Mouse (Mus musculus) left cerebral cortex, adult 8-10 months (tissue): ENCODE data around the gene Ywhae. TPM values are rescaled to one million over a fixed set of nuclear protein-coding genes. Genes with fewer than 3 reads are reported as not detected.

Experiments
- DNase-seq, 2 experiments: peaks; one replicate each; pipeline ENCODE4 v3.0.0; 2022; ENCODE audit warnings: low spot score in 2 of 2
- total RNA-seq, 4 experiments: library from RNA; stranded (reverse); gene quantifications; 2 replicates each; pipeline ENCODE4 v1.2.4; 2022

Gene Ywhae
- total RNA-seq, 4 experiments from 2014 or later: 1,072 to 1,190 (median 1,127) TPM

DNA sequence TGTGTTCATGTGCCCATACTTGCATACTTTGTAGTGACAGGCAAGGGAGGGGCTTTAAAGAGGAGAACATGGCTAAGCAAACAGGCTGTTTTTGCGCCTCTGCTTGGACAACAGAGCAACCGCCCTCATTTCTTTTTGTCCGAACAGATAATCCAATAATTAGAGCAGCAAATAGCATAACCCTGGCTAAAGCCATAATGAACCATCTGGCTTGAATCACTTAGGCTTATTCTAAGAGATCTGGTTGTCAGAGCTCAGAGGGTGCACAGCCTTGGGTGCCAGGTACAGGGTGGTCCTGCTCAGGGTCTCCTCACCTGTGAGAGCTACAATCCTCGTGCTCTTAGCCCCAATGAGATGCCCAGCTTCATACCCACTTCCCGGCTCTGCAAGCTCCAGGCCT, 60.7 kb downstream of the Ywhae start:
- no peak for DNase-seq

DNA sequence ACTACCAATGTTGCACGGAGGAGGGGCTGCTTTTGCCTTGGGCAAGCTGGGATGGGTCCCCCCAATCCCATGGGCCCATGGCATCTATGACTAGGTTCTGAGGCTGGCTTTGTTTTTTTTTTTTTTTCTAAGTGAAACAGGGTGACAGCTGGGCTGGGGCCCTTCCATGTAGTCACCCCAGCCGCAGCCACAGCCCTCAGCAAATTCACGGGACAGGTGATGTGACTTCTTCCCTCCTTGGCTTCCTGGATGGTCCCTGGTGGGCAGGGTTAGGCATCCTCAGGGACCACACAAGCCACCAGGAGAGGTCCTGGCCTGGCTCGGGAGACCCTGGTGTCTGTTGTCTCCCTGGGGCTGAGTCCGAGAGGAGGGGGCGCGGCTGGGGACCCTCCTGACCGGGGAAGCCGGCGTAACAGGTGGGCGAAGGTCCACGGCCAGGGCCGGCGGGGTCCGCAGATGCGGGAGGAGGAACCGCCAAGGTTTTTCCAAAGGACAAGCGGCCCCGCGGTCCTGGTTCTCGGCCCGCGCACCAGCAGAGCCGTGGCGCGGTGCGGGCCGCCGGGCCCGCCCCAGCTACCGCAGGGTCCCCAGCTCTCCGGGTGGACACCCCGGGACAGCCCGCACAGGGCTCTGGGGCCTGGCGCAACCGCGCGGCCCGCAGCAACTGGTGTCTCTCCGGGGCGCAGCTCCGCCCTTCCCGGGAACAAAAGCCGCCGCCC, 62.1 kb downstream of the Ywhae start:
- no peak for DNase-seq

DNA sequence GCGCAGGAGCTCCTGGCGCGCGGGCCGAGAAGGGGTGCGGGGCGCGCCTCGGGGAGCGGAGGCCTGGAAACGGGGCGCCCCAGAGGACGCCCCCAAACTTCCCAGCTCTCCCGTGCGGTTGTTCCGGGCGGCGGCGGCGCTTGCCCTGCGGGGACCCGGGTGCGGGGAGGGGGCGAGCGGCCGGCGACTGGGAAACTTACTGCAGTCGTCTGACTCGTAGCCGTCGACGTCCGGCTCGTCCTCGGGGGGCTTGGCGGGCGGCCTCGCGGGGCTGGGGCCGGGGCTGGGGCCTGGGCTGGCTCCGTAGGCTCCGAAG, 62.6 kb downstream of the Ywhae start:
- DNase-seq: no peak

DNA sequence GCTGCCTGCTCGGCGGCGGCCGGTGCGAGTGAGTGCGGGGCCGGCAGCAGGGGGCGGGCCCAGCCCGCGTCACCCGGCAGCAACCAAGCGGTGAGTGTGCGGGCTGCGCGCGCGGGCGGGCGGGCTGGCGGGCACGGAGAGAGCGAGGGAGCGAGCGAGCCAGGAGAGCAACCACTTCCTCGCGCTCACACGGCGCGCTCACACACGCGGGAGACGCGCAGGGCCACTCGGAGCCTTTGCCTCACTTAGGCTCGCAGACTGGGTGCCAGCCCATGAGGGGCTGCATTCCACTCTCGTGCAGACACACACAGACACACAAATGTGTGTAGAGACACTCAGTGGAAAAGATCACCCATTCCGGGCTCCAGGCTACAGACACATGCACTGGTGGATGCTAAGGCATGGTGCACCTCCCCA, 63.4 kb downstream of the Ywhae start, which contains the start of gene Doc2b:
Doc2b (minus strand) TSS at position 21 of the 417 bp plus-strand sequence.
- peak; percentile 39 to 42 for DNase-seq

DNA sequence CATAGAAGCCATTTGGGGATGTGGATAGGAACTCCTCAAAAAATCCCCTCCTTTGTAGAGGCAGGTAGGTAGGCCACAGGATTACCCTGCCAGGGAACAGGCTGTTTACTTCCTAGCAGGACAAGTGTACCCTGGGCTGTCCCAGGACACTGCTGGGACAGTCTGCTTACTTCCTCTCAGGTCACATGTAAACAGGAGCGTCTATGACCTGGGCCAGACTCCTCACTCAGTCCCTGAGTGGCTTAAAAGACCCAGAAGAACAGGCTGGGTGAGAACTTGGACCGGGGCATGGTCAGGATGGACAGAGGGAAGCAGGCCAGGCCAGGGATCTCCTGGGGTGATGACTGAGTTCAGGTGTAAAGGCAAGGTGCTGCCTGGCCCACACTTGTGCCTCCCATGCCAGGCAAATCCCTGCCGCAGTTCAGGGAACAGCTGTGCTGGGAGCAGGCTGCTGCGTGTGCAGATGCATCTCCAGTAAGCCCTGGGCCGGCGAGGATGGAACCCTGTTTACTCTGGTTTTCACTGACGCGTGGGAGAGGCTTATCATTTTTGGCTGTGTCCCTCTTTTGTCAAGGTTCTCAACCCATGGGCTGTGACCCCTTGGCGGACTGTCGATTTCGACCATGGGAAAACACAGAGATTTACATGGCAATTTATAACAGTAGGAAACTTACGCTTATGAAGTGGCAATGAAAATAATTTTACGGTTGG, 64.0 kb downstream of the Ywhae start:
- DNase-seq: no peak

DNA sequence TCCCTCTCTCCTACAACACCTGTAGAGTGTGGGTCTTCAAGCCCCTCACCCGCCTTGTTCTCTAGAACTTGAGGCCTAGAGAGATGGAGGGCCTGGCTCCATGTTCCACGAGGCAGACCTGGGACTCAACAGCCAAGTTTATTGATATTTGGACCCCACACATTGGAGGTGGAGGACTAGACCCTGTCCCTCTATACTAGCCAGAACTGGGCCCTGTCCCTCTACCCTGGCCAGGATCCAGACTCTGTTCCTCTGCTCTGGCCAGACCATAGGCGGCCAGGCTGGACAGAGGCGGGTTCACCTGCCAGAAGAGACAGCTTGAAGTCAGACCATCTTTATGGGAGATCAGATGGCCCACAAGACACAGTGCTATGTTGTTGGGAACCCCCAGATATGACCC, 68.7 kb downstream of the Ywhae start:
- DNase-seq: no peak

DNA sequence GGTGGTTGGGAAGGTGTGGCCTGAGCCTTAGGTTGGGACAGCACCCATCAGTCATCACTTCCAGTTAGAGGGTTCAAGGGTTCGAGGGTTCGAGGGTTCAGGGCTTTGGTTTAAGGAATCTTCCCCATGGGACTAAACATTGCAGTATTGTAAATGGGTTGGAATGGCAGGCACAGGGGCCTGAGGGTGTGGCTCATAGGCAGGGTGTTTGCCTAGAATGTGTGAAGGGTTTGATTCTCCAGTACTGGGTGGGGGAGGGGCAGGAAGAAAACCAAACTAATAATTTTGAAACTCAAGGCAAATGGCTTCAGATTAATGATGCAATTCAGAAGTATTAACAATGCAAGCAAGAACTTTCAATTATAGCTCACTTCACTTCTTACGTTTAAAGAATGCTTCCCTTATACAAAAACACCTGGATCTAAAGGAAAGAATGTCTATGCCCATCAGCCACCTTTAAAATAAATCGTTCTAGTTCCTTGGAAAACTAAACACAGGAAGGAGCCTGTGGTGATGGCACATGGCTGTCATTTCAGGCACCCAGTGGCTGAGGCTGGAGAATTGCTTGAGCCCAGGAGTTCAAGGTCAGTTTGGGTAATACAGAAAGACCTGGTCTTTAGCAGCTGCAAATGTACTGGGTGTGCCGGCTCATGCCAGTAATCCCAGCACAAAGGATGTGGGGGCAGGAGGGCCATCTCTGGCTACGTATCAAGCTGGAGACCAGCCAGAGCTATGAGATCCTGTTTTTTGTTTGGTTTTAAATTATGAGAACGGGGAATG, 69.3 kb downstream of the Ywhae start:
- no peak for DNase-seq

DNA sequence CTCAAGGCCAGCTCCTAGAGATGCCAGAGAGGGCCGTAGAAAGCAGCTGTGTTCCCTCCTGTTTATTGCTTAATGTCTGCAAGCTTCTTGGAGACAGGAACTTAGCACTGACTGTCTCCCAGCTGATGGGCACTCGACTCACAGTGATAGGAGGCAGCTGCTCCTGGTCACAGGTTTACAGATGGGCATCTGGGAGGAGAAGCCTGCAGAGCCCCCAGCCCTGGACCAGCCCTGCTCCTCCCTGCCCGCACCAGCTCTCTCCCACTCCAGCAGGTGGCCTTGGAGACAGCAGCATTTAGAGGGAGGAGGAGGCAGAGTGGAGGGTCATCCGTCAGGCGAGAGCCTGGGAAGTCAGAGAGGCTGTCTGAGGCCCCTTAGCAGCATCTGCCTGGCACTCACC, 74.8 kb downstream of the Ywhae start:
- DNase-seq: no peak

DNA sequence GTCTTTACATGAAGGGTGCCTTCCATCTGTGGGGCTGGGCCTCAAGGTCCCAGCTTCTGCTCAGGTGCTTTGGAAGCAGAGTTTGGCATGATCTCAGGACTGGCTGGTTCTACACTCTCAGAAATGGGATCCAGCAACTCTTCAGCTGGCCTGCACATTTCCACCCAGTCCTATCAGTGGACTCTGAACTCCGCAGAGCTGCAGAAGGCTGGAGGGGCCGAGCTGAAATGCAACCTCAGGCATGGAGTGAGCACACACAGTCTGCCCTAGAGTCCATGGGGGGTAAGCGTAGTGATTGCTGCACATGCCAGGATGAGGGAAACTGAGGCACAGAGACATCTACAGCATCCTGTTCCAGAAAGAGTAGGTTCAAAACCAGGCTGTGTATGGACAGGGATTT, 77.9 kb downstream of the Ywhae start:
- DNase-seq: no peak

DNA sequence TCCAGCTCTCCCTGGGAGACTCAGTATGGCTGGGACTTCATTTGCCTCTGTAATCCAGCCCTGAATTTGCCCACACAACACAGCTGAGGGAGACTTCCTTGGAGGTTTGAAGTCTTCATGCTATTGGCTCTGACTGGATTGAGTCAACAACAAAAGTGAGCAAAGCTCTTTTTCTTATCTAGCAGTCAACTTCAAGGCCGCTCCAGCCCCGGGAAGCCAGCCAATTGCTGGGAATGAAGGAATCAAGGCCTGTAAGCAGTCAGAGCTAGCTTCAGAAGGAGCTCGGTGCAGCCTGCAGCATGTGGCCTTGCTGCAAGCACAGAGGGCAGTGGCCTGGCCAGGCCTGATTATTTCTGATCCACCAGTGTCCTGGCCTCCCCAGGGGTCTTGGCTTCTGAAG, 79.2 kb downstream of the Ywhae start:
- no peak for DNase-seq

DNA sequence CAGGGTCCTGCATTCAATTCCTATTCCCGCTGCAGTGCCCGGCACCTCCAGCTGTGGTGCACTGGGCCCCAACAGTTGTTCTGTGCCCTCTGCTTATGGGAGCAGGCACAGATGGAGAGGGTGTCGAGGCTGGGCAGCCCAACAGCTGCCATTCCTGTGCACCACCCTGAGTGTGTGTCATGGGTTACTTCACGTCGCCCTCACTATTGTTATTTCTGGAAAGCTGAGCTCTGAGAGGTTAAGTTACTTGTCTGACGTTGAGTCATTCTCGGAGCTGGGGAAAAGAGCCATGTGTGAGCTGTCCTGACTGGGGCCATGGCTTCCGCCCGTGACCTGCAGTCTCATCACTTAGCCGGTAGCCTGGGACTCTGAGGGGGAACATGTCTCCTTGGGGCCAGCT, 80.4 kb downstream of the Ywhae start:
- no peak for DNase-seq

Other genes starting within 250 kb of the Ywhae start
- 100 to 1,000 TPM; 138 to 159 (median 149) TPM for gene Prpf8, start 246.1 kb upstream of the Ywhae start, total RNA-seq
- 1 to 10 TPM; 1.7 to 2.4 (median 2.1) TPM for gene Rilp, start 222.8 kb upstream of the Ywhae start, total RNA-seq
- 1 to 10 TPM; 1.6 to 1.9 (median 1.7) TPM for gene Scarf1, start 219.3 kb upstream of the Ywhae start, total RNA-seq
- gene Slc43a2, start 201.2 kb upstream of the Ywhae start, total RNA-seq: 10 to 100 TPM; 45.5 to 58.2 (median 52.2) TPM
- gene Pitpna, start 144.8 kb upstream of the Ywhae start, total RNA-seq: 100 to 1,000 TPM; 300 to 319 (median 307) TPM
- 10 to 100 TPM; 41.3 to 43.5 (median 42.5) TPM for gene Inpp5k, start 101.9 kb upstream of the Ywhae start, total RNA-seq
- 10 to 100 TPM; 18.2 to 27.0 (median 21.2) TPM for gene Myo1c, start 82.4 kb upstream of the Ywhae start, total RNA-seq
- gene Crk, start 53.6 kb upstream of the Ywhae start, total RNA-seq: 100 to 1,000 TPM; 108 to 117 (median 112) TPM
- 10 to 100 TPM; 21.7 to 32.6 (median 24.1) TPM for gene Doc2b, start 63.2 kb downstream of the Ywhae start, total RNA-seq
- 1 to 10 TPM; 2.5 to 3.7 (median 3.5) TPM for gene Rph3al, start 205.6 kb downstream of the Ywhae start, total RNA-seq